Mouse (Mus musculus) brain, embryonic 14.5 days (tissue): ENCODE measurements around the gene Olfr466.

Experiments
- CTCF ChIP-seq: fragments of 200-500 bp; IDR thresholded peaks from 2 replicates; pipeline ENCODE4 v1.5.1; 2012; ENCODE audit warnings: inconsistent platforms, mild to moderate bottlenecking, moderate library complexity, borderline replicate concordance; ENCODE audit not compliant: insufficient read depth, insufficient read length; ENCODE audit errors: extremely low read depth
- POLR2A ChIP-seq: fragments of 200-500 bp; IDR thresholded peaks from 2 replicates; pipeline ENCODE4 v1.6.1; 2012; ENCODE audit warnings: mild to moderate bottlenecking, inconsistent platforms, borderline replicate concordance; ENCODE audit not compliant: poor library complexity, insufficient read depth, insufficient read length, severe bottlenecking; ENCODE audit errors: extremely low read depth

DNA sequence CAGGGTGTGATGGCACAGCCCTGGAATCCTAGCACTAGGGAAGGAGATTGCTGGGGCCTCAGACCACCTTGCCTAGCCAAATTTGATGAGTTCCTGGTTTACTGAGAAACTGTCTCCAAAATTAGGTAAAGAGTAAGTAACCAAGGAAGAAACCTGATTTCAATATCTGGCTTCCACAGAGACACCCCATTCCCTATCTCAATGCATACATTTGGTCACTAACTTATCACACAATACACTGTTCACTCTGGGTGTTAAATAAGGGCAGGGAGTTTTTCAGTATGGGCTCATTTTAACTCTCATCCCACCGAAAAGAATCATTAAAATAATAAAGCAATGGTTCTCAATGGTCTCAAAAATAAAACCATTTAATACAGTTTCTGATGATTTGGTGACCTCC is 50.6 kb downstream of the Olfr466 start:
- TF ChIP-seq CTCF (no peak), POLR2A (no peak)
